Mouse (Mus musculus) naive thymus-derived CD4-positive, alpha-beta T cell, adult 2 months (primary cell): ENCODE data around the gene Cfap44.
"Not testable (repeated sequence)": the region's sequence is repeated elsewhere in the genome, so short reads cannot be mapped to it uniquely, and the experiment has no call there.

ENCODE experiments used
- DNase-seq: peaks from one replicate; pipeline ENCODE4 v3.0.0-alpha.2; 2011; ENCODE audit warnings: low read depth

The Cfap44 gene

DNA sequence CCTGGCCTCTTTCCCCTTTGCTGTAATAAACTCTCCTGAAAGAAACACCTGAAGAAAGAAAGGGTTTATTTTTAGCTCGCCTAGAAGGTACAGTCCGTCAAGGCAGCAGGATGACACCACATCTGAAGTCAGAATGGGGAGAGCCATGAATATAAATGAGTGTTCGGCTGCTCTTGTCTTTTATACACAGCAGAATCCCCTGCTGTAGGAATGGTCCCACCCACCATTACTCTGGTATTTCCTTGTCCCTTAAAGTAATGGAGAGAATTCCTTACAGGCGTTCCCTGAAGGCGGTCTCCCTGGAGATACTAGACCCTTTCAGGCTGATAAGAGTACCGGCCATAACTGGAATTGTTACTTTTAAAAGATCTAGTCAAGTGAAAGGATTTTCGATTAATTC, 35.4 kb downstream of the Cfap44 start:
- DNase-seq = no peak

DNA sequence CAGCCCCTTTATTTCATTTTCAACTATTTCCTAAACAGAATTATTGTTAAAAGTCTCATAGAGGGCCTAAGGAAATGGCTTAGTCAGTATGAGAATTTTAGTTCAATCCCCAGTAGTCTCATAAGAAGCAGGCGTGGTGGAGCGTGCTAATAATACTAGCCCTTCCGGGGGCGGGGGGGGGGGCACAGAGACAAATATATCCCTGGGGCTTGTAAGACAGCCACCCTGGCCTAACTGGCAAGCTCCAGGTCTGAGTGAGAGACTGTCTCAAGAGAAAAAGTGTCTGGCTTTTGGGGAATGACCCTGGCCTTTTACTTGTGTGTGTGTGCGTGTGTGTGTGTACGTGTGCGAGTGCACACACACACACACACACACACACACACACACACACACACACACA, 40.3 kb downstream of the Cfap44 start:
- no peak for DNase-seq

DNA sequence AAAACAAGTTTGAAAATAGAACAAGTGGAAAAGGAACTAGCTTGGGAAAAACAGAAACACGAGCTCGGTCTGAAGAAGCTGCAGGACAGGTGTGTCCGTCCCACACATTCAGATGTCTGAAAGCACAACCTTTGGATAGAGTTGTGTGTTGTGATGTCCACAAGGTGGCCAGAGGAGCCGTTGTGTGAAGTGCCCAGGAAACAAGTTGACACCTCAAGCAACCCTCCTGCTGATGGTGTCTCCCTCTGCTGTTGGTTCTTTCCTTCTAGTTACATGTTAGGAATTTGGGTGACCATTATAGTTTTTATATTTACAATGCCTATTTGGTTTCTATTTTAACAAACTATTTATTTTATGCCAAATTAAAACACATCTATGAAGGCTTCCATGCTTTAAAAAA, 40.9 kb downstream of the Cfap44 start:
- no peak for DNase-seq

DNA sequence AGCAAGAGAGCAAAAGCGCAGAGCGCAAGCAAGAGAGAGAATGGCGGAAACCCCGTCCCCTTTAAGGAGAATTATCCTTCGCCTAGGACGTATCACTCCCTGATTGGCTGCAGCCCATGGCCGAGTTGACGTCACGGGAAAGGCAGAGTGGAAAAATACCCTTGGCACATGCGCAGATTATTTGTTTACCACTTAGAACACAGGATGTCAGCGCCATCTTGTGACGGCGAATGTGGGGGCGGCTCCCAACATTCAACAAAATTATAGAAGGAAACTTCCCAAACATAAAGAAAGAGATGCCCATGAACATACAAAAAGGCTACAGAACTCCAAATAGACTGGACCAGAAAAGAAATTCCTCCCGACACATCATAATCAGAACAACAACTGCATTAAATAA, 47.3 kb downstream of the Cfap44 start:
- DNase-seq = not testable (repeated sequence)

DNA sequence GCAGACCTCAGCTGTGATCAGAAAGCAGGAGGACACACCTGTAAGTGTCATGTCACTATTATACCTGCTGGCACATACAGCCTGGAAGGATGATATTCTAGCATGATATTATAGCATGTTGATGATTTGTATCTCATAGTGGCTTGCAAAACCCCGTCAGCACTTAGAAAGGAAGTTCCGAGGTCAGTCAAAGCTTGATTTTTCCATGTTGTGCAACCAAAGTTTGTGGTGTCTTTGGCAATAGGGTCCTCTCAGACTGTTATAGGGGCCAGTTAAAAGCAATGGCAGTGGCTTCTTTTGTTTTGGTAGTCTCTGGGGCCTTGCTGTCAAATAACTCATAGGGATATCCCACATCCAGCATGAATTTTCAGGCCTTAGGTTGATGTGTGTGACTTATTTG, 63.3 kb downstream of the Cfap44 start:
- DNase-seq = no peak

DNA sequence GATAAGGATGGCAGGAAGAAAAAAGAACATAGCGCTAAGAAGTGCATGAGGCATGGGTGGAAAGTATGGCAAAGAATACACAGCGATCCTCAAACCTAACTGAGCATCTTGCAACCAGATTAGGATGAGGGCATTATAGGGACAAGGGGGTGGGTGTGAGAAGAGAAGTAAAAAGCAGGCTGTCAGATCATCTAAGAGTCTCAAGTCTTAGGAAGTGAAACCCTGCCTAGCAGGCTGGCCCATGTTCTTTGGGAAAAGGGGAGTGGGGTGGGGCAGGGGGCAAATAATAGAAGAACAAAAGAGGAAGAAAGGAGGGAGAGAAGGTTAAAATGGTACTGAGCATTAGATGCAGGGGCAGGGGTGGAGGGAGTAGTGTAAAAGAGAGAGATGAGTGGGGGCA, 64.2 kb downstream of the Cfap44 start:
- DNase-seq = no peak

DNA sequence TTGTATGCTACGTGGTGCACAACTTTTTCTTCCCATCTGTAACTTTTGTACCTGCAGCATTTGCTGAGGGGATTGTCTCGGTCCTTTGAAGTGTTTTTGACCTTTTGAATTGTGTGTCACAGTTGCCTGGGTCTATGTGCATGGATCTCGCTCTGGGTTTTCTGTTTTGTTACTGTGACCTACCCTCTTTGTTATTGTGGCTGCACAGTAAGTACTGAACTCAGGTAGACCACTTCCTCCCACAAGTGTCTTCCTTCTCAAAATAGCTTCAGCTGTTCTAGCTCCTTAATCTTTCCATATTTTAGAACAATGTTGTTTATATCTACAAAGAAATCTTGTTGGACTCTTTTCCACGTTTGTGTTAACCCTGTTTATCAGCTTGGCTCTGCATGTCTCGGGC, 66.3 kb downstream of the Cfap44 start:
- DNase-seq = peak; percentile 48

DNA sequence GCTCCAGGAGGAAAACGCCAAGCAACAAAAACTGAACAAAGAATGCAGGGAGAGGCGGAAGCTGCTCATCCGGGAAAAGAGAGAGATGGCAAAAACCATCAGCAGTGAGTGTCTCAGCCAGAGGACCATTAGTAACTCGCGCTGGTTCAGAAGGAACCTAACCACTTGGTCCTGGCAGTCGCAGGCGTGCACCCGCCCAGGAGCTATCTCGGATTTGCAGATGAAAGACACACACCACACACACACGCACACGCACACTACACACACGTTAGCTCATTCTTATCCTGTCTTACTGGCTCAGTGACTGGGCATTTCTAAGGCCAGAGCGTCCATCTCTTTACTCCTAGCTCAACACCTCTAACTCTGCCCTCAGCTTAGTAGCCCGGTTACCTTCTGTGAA, 80.7 kb downstream of the Cfap44 start:
- no peak for DNase-seq

DNA sequence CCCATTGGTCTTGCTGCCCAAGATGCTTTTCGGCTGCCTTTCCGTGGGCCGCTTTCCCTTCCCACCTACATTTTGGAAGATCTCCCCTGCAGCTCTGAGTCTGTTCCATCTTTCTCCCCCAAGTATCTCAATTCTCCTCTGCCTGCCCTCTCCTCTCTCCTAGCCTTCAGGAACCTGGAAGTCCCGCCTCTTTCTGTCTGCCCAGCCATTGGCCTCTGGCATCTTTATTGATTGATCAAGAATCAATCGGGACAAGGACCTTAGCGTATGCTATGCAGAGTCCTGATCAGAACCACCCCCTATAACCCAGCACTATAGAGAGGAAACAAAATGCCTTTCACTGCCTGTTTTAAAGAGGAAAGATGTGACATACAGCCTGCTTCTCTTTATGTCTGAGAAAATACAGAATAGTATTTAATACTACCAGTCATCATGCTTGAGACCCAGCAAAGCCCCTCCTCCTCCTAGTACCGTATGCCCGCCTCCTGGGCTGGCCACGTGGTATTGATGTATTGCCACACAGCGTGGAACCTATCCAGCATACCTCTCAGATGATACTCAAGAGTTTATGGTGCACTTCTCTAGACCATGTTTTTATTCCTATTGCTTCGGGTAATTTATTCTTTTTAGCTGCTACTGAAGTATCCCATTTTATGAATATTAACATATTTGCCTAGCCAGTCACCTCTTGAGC, 81.2 kb downstream of the Cfap44 start:
- DNase-seq = no peak

DNA sequence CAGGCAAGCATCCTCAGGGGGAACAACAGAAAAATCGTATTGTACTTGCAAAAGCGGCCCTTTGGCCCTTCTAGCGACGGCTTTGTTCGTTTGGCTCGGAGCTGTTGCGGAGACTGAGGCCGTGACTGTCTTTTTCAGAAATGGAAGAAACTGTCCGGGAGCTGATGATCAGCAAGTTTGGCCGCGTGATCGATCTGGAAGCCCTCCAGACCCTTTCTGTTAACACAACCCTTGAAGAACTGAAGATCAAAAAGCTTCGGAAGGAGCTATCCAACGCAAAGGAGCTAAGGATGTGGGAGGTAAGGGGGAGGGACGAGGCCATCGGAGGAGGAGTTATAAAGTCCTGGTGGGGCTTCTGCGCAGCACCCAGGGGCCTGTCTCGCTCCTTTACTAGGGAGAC, 84.2 kb downstream of the Cfap44 start:
- DNase-seq = no peak

DNA sequence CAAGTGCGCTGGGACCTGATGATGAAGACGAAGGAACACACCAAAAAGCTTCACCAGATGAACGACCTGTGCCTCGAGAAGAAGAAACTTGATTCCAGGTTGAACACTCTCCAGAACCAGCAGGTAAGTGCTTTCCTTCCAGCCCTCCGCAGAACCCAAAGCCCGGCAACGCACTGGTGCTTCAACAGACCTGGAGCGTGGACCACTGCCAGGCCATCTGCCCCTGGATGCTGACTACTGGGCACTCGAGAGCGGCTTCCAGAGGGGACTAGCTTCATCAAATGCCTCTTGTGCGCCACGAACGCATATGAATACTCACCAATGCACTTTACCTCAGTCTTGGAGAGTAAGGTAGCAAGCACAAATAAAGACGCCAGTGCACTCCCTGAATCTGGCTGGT, 85.3 kb downstream of the Cfap44 start:
- no peak for DNase-seq

DNA sequence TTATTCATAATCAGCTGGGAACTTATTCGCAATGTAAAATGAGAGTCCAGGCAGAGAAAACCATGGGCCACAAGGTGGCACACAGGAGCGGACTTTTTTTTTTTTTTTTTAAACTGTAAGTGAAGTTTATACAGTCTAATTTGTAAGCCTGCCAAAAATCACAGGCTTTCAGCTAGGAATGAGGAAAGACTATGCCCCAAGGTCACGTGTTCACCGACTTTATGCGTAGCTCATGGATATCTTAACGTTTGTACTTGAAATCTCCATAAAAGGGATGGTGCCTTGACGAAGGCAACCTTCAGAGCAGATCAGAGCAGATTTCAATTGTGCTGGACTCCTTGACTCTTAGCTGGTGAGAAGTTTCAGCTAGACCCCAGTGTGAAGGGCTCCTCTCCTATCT, 86.0 kb downstream of the Cfap44 start:
- no peak for DNase-seq

DNA sequence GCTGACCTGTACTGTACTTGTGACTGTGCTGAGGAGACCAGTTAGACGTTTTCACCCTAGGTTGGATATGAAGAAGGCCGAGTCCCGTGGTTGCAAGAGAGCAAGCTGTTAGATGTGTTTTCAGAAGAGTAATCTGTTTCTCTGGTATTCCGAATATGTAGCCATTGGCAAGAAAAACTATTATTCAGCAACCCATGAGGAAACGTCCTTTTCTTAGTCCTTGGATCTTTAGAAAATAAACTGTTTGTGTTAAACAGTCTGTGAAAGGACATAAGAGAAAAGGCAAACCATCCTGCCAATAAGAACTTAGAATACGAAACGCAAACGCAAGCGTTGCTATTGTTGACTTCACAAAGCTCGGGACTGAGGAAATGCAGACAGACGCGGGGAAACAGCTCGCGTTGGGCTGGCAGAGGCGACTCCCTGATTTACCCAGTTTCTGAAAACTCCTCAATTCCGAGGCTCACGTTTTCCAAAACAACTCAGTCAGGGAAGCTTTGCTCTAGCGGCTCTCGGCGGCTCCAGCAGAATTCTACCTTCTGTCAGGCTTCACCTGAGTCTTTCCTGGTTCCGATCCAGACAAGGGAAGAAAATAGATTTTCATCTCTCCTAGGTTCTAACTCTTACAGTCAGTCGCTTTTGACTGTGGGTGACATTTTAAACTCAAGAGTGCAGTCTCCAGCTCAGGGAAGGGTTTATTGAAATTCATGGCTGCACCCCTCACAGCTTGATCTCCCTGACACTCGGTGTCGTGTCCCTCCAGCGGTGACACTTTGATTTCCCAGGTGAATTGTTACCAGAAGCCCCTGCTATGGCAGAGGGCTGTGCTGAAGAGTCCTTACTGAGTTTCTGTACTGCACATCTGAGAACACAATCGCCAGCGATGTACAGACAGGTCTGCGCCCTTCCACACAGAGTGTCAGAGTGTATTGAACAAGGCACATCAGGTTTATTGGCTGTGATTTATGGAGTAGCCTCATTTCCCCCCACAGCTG, 87.3 kb downstream of the Cfap44 start:
- DNase-seq = no peak

DNA sequence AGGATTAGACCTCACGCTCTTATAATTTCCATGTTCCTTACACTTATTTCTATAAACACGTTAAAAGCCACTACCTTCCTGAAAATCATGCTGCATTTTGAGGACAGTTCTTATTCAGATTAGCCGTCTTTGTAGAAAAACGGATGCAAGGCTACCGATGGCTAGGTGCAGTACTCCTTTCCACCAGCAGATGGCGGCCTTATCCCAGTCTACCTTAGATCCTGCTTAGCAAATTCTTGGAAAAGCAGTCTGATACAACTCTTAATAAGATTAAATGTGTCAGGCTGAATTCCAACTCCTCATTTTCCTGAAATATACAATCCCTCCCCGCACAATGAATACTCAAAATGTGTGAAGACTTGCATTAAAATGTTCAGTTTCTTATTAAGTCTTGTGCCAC, 89.5 kb downstream of the Cfap44 start:
- peak; percentile 80 for DNase-seq

DNA sequence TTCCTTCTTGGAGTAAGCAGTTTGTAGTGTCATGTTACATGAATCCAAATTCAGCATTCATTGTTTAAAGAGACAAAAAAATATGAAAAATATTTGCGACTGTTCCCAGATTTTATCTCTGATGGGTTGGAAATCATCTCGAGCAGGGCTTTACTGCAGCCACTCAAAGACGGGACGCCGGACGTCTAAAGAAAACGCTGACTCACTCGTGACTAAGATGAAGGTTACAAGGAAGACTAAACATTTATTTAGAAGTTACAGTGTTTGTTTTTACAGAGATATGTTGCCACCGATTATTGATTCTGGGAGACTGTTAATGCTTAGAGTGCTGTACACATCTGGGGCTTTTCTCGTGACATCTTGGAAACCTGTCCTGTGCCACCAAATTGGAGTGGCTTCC, 90.2 kb downstream of the Cfap44 start:
- no peak for DNase-seq

DNA sequence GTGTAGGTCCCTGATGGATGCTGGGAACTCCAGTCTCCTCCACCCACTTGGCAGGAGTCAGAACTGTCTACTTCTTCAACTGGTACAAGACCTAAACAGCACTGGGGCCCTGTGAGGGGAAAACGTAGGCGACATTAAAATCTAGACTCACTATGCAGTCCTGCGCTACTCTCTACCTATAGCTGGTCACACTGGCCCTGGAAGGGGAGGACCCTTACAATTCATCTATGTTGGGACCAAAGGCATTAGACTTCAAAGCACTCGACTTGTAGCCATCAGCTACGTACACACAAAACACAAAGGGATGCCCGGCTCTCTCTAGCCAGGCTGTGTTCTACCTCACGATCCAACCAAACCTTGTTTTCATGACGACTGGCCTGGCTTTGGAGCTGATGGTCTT, 91.1 kb downstream of the Cfap44 start:
- no peak for DNase-seq

DNA sequence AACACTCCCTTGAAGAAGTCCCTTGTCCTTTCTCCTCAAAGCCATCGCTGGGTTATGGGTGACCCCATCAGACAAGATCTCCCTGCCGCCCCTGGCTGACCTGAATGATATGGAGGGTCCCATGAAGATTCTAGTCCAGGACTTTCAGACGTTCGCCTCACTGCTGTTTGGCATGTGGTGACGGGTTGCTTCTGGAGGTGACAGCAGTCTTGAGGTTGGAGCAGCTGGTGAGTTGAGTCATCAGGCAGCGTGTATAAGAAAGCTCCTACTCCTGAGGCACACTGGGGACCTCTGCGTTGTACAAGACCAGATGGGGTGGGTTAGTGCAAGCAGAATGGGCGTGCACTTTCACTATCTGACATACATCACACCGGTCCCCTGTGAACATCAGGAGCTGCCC, 92.0 kb downstream of the Cfap44 start:
- no peak for DNase-seq

DNA sequence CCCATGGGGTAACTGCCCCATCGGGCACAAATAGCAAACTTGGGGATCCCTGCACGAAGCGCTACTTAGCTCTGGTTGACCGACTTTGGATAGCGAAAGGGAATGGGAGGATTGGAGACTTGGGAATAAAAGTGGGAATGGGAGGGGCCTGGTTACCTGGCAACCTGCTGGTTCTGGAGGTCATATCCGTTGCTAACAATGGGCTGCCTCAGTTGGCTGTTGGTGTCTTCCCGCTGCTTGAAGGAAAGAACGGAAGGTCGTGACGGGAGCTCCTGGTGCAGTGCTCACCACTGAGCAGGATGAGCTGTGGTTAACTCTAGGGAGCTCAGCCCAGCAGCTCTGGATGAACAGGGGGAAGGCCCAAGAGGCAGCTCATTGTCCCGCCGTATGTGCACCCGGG, 92.6 kb downstream of the Cfap44 start:
- no peak for DNase-seq

DNA sequence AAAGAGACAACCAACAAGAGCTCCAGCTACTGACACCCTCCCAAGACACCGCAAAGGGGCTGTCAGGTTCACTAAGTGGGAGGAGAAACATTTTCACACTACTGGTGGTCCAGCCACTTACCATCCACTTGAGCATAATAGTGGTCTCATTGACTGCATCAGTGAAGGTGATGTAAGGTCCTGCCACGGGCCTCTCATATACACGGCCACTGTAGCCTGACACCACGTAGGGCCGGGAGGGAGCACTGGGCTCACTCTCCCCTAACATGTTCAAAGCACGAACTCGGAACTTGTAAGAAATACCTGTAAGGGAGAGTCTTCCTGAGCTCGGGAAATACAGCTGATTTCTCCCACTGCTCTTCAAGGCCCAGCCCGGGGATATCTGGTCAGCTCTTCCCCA, 96.5 kb downstream of the Cfap44 start:
- DNase-seq = no peak

DNA sequence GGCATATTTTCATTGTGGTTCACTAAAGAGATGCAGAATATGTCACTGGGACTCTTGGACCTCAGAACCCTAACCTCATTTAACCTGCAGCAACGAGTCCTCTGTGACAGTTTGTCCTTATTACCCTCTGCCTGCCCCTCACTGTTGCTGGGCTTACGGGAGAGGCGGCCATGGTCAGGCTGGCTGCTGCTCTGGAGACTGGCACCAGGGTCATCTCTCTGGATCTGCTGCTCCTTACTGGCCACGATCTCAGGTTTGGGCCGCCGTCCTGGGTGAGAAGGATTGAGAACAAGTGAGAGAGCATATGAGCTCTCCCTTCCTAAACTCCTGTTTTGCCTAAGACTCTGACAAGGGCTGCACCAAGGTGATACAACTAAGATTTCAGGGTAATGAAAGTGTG, 97.6 kb downstream of the Cfap44 start:
- no peak for DNase-seq

DNA sequence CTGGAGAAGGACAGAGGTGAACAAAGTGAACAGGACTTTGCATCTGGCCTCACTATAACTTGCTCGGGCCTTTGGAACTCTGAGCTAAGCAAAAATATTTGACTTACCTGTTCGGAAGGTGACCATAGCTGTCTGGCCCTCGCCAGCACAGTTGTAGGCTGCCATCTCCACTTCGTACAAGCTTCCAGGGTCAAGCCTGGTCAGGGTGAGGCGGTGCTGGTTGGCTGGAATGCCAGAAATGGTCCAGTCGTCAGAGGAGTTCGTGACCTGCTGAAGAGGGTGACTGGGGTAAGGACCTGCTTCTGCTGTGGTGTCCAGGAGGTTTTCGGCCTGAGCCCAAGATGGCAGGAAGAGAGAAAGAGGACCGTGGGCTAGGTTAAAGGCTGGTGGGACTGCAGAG, 98.1 kb downstream of the Cfap44 start:
- no peak for DNase-seq

DNA sequence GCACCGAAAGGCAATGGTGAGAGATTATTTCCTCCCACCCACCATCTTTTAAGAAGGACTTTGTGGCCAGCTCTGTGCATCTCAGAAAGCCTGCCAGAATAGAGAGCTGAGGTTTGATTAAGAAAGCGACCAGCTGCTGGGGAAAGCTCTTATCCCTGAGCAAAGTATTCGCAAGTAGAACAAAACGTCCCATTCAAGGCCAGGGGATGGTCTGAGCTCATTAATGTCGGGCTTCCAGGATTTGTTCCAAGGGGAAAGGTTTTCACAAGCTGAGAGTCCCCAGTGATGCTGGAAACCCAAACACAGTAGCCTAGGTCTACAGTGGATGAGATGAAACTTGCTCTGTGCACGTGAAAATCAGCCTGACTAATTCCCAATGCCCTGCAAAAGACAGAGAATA, 99.3 kb downstream of the Cfap44 start:
- DNase-seq = no peak

DNA sequence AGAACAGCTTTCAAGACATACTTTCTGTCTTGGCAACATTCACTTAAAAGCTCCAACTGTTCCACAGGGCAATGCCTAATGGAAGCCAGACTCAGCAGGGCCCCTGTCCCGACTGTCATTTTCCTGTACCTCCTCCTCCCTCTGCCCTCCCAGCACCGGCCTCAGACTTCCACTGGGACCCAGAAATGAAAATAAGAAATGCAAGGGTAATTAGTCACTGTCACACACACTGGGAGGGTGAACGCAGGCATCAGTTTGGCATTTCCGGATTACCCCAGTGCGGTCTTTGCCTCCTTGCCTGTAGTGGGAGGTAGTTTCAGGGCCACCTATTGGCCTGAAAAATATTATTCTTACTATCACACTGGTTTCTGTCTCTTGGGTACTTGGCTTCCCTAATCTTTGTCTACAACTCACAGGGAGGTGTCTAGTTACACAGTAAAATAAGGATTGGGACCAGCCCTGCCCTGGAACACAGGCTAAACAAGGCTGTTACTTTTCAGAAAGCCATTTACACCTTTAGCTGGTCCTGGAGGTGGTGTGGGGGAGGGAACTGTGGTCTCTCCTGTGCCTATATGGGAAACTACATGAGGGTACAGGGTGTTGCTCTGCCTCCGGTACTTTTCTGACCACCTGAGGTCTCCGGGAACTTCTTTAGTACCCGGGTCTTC, 100.0 kb downstream of the Cfap44 start:
- DNase-seq = no peak
